Mouse (Mus musculus): ENCODE data around the gene Aoah. TPM values are rescaled to one million over a fixed set of nuclear protein-coding genes. Genes with fewer than 3 reads are reported as not detected.

Aoah gene
- polyA plus RNA-seq, 1 experiment from 2014 or later = 2.5 TPM

DNA sequence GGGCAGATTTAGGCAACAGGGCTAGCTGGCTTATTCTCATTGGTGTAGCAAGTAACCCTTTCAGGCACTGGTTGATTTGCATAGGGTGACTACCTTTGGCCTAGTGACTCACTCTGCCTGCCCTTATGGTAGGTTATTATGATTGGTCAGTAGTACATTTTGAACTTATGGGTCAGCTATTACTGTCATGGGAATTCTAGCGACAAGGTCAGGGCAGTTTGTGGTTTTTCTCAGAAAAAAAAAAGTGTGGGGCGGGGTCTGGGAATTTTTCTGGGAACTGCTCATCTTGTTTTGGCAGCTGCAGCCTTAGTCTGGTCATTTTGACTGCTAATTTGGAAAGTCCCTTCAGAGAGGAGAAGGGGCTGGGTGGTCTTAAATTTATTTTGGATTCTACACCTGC lies 272.1 kb downstream of the Aoah start:
- Histone ChIP-seq H3K9ac (replicated peaks) (no peak overlapping the region), H3K4me2 (ENCODE audit: low read depth, low read length) (no peak overlapping the region), H3K9me3 (ENCODE audit: low read length) (no peaks in the 10 kb centered on the region), H3K4me1 (ENCODE audit: insufficient read depth) (no peaks in the 10 kb centered on the region), H3K4me3 (ENCODE audit: low read depth, low read length) (no peak overlapping the region), H3K27ac (ENCODE audit: low read depth) (no peak overlapping the region), H3K36me3 (replicated peaks; ENCODE audit: insufficient read depth, low read length) (no peaks in the 10 kb centered on the region), H3K27me3 (ENCODE audit: insufficient read depth, low read length) (no peaks in the 10 kb centered on the region)
- DNase-seq = no peak
- ATAC-seq = no peak
- TF ChIP-seq EP300 (IDR thresholded peaks at IDR 0.05; ENCODE audit: low read depth) (no peak), CTCF (IDR thresholded peaks at IDR 0.05; ENCODE audit: low read depth) (no peak)
- WGBS (ENCODE audit: insufficient replicate concordance) = 72% methylated on average over 2 of the region's 2 CpGs

DNA sequence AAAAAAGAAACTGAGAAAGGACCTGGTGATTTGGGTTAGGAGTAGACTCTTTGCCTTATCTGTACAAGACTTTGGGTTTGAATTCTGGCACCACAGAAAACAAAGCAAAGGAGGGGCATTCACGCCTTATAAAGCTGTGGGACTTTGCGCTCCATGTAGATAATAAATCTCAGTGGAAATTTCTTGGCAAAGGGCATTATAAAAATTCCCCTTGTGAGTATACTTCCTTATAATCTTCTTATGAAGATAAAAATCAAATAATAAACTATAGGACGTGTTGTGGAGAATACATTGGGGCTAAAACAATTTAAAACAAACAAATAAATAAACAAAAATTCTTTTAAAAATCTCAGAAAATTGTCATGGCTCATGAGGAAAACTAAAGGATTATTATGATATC lies 280.9 kb downstream of the Aoah start, which contains the start of gene Olfr1370:
Gene Olfr1370 (minus strand): TSS at position 101 of the 400 bp plus-strand sequence.
- ATAC-seq (no peak), DNase-seq (no peak)
- Histone ChIP-seq H3K27me3 (ENCODE audit: insufficient read depth, low read length) (no peaks in the 10 kb centered on the region), H3K4me3 (ENCODE audit: low read depth, low read length) (no peak within 1 kb of the TSS), H3K9ac (replicated peaks) (no peak within 1 kb of the TSS), H3K9me3 (ENCODE audit: low read length) (no peaks in the 10 kb centered on the region), H3K27ac (ENCODE audit: low read depth) (no peak within 1 kb of the TSS), H3K36me3 (replicated peaks; ENCODE audit: insufficient read depth, low read length) (no peaks in the 10 kb centered on the region), H3K4me2 (ENCODE audit: low read depth, low read length) (no peak within 1 kb of the TSS), H3K4me1 (ENCODE audit: insufficient read depth) (no peaks in the 10 kb centered on the region)
- WGBS (ENCODE audit: insufficient replicate concordance) = 60% methylated on average over 3 of the region's 3 CpGs
- no peak for TF ChIP-seq EP300 (IDR thresholded peaks at IDR 0.05; ENCODE audit: low read depth)
- no peak for TF ChIP-seq CTCF (IDR thresholded peaks at IDR 0.05; ENCODE audit: low read depth)

DNA sequence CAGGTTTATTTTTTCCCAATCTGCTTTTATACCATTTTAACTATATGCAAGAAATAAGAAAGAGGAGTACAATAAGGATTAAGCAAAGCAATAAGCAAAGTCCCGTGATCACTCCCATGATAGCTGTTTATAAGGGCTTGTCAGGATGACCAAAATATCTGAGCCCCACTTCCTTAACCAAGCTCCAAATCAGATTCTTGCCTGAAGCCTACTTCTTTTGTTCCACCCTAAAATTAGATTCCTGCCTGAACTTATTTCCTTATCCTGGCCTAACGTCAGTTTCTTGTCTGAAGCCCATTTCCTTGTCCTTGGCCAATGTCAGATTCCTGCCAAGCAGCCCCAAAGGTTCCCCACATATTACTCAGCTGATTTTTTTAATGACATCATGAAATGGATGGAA lies 288.8 kb downstream of the Aoah start:
- WGBS (ENCODE audit: insufficient replicate concordance) = 61% methylated on average over 2 of the region's 2 CpGs
- TF ChIP-seq CTCF (IDR thresholded peaks at IDR 0.05; ENCODE audit: low read depth) (no peak), EP300 (IDR thresholded peaks at IDR 0.05; ENCODE audit: low read depth) (no peak)
- no peaks in the 10 kb centered on the region for H3K36me3 ChIP-seq (replicated peaks; ENCODE audit: insufficient read depth, low read length)
- H3K4me3 ChIP-seq (ENCODE audit: low read depth, low read length) = no peak overlapping the region
- ATAC-seq (no peak), DNase-seq (no peak)
- H3K27me3 ChIP-seq (ENCODE audit: insufficient read depth, low read length) = no peaks in the 10 kb centered on the region
- H3K9me3 ChIP-seq (ENCODE audit: low read length) = no peaks in the 10 kb centered on the region
- no peak overlapping the region for H3K27ac ChIP-seq (ENCODE audit: low read depth)
- no peak overlapping the region for H3K4me2 ChIP-seq (ENCODE audit: low read depth, low read length)
- no peak overlapping the region for H3K9ac ChIP-seq (replicated peaks)
- no peaks in the 10 kb centered on the region for H3K4me1 ChIP-seq (ENCODE audit: insufficient read depth)
